Comparison of ENCODE assay signal across 11 mouse cellular contexts in genomic region chr9:91384136-91384500, GRCm38 (mm10). TPM values are rescaled to one million over a fixed set of nuclear protein-coding genes. Genes with fewer than 3 reads are reported as not detected.
DNase-seq lines count a peak whose midpoint lies in the region; ATAC-seq and TF ChIP-seq lines count a peak whose summit lies in the region.
"Had no signal": no experiment of that assay in that cellular context is flagged by ENCODE, and none has a peak within 500 bp of the region (broad histone marks: within the 10 kb centered on the region; RNA-seq: fewer than 3 reads in every experiment).

No protein-coding gene starts in this region.

- H3K9me3 ChIP-seq in forebrain, embryonic 15.5 days = no peaks in the 10 kb centered on the region
- H3K9me3 ChIP-seq in midbrain, embryonic 11.5 days (ENCODE audit: control insufficient read depth, low read length) = no peaks in the 10 kb centered on the region

- TF ChIP-seq POLR2A in lung, adult 2 months (IDR thresholded peaks at IDR 0.05; ENCODE audit: borderline replicate concordance, extremely low read depth, low read depth, low read length) = no peak

- H3K4me3 ChIP-seq in forebrain, embryonic 15.5 days = peak overlapping the region; percentile 18
- H3K4me3 ChIP-seq in midbrain, embryonic 11.5 days (ENCODE audit: low read depth, low read length) = peak overlapping the region; percentile 58
- no peak overlapping the region for H3K4me3 ChIP-seq in lung, adult 2 months (replicated peaks; ENCODE audit: extremely low read depth, low read depth, low read length)

- peak overlapping the region; percentile 74 for H3K4me2 ChIP-seq in forebrain, embryonic 15.5 days (replicated peaks)
- peak overlapping the region; percentile 84 for H3K4me2 ChIP-seq in midbrain, embryonic 11.5 days

- H3K27ac ChIP-seq in forebrain, embryonic 15.5 days (replicated peaks) = peak overlapping the region; percentile 91
- H3K27ac ChIP-seq in midbrain, embryonic 11.5 days (ENCODE audit: low read depth, low read length) = peak overlapping the region; percentile 92

- H3K27me3 ChIP-seq in forebrain, embryonic 15.5 days = peaks cover 88% of the 10 kb centered on the region
- peaks cover 78% of the 10 kb centered on the region for H3K27me3 ChIP-seq in midbrain, embryonic 11.5 days (ENCODE audit: control insufficient read depth, insufficient read depth, low read length)

- no peak for TF ChIP-seq CTCF in lung, adult 2 months (IDR thresholded peaks at IDR 0.05; ENCODE audit: insufficient read depth, low read length)

- 2% methylated on average over 30 of the region's 30 CpGs for WGBS in forebrain, embryonic 15.5 days
- WGBS in midbrain, embryonic 11.5 days = under 1% methylated on average over 28 of the region's 30 CpGs
- WGBS in lung, adult 2 months = 4% methylated on average over 30 of the region's 30 CpGs

- ATAC-seq in forebrain, embryonic 15.5 days (replicated peaks) = peak; percentile 24
- peak; percentile 36 for ATAC-seq in midbrain, embryonic 11.5 days (ENCODE audit: low FRiP score)

- no peaks in the 10 kb centered on the region for H3K36me3 ChIP-seq in forebrain, embryonic 15.5 days
- no peaks in the 10 kb centered on the region for H3K36me3 ChIP-seq in midbrain, embryonic 11.5 days (ENCODE audit: control insufficient read depth, insufficient read depth, low read length)

- peak overlapping the region; percentile 36; the same call in 1 of the 2 replicates for H3K9ac ChIP-seq in forebrain, embryonic 15.5 days (replicated peaks)
- H3K9ac ChIP-seq in midbrain, embryonic 11.5 days (ENCODE audit: low read length) = peak overlapping the region; percentile 94

- peaks cover 33% of the 10 kb centered on the region for H3K4me1 ChIP-seq in forebrain, embryonic 15.5 days
- H3K4me1 ChIP-seq in midbrain, embryonic 11.5 days (ENCODE audit: control insufficient read depth, insufficient read depth, low read length) = peaks cover 17% of the 10 kb centered on the region
- no peaks in the 10 kb centered on the region for H3K4me1 ChIP-seq in lung, adult 2 months (ENCODE audit: control insufficient read depth, insufficient read depth, low read length)

- DNase-seq in embryo, embryonic 10 days (ENCODE audit: low spot score) = peak; percentile 65
- DNase-seq in embryo, embryonic 9.5 days (ENCODE audit: extremely low spot score) = no peak
- DNase-seq in cerebellum, adult 8-10 months = peak; percentile 51
- DNase-seq in midbrain, embryonic 11.5 days (ENCODE audit: low spot score, missing footprints) = peak; percentile 97
- DNase-seq in adrenal gland, adult 2 months = no peak
- DNase-seq in spleen, adult 12 weeks (ENCODE audit: low spot score) = no peak
- no peak for DNase-seq in lung, adult 2 months
- DNase-seq: kidney, postnatal 25 days had no signal

RNA-seq across cellular contexts. Expression of gene Zic1, which starts 18.5 kb away (rescaled TPM):
- 9.6 and 9.8 TPM in 2 replicates for polyA plus RNA-seq in forebrain, embryonic 15.5 days (2015; fragmentation: Nextera tagmentation; extraction: Ambion mirVana)
- polyA plus RNA-seq in midbrain, embryonic 11.5 days (2014; fragmentation: Nextera tagmentation; extraction: Ambion mirVana) = 13.7 and 14.8 TPM in 2 replicates
- total RNA-seq in adrenal gland, adult 2 months (2021) = not detected
- polyA plus RNA-seq in adrenal gland, adult 2 months (2012; rRNA removed) = 0.08 TPM in 1 of 2 replicates, not detected in the other
- polyA plus RNA-seq in lung, adult 2 months (2012; rRNA removed) = 0.49 and 1.6 TPM in 2 replicates
- polyA plus RNA-seq: lung, embryonic 16.5 days had no signal

RNA-seq across cellular contexts. Expression of gene Zic4, which starts 21.9 kb away (rescaled TPM):
- 46.2 and 55.0 TPM in 2 replicates for polyA plus RNA-seq in forebrain, embryonic 15.5 days (2015; fragmentation: Nextera tagmentation; extraction: Ambion mirVana)
- polyA plus RNA-seq in midbrain, embryonic 11.5 days (2014; fragmentation: Nextera tagmentation; extraction: Ambion mirVana) = 41.7 and 42.5 TPM in 2 replicates
- total RNA-seq in adrenal gland, adult 2 months (2021) = not detected
- not detected in 2 replicates for polyA plus RNA-seq in adrenal gland, adult 2 months (2012; rRNA removed)
- polyA plus RNA-seq in lung, adult 2 months (2012; rRNA removed) = not detected in 2 replicates
- polyA plus RNA-seq: lung, embryonic 16.5 days; urinary bladder, adult 2 months had no signal

Comparison
In these comparisons a context has a peak if more than half of its experiments do, and no peak if none do; other contexts are left out.
1. DNase-seq: peak in embryo, embryonic 10 days (single experiment), cerebellum, adult 8-10 months (single experiment) and midbrain, embryonic 11.5 days (single experiment); none in embryo, embryonic 9.5 days (single experiment), adrenal gland, adult 2 months (single experiment), spleen, adult 12 weeks (single experiment) and lung, adult 2 months (single experiment).
2. RNA of gene Zic4, which starts 21.9 kb away (polyA plus RNA-seq): 46.2 to 55.0 TPM in forebrain, embryonic 15.5 days and 41.7 to 42.5 TPM in midbrain, embryonic 11.5 days; not detected in adrenal gland, adult 2 months and not detected in lung, adult 2 months; every median in the first group is over 10 times any median in the second.